8 mouse cellular contexts compared by ENCODE assay signal in genomic region chr7:92777108-92777973, GRCm38 (mm10). TPM values are rescaled to one million over a fixed set of nuclear protein-coding genes. Genes with fewer than 3 reads are reported as not detected.
DNase-seq lines count a peak whose midpoint lies in the region; ATAC-seq and TF ChIP-seq lines count a peak whose summit lies in the region.

No protein-coding gene starts in this region.

- peaks cover 8% of the 10 kb centered on the region for H3K4me1 ChIP-seq in embryonic facial prominence, embryonic 11.5 days (ENCODE audit: control insufficient read depth, insufficient read depth, low read length)
- H3K4me1 ChIP-seq in intestine, postnatal 0 days (replicated peaks; ENCODE audit: control insufficient read depth, insufficient read depth, low read length): peaks cover 3% of the 10 kb centered on the region; the same call in 1 of the 2 replicates
- H3K4me1 ChIP-seq in midbrain, embryonic 12.5 days: peaks cover 28% of the 10 kb centered on the region

- peak overlapping the region; percentile 38; the same call in 1 of the 2 replicates for H3K9ac ChIP-seq in embryonic facial prominence, embryonic 11.5 days (replicated peaks; ENCODE audit: low read length)
- no peak overlapping the region for H3K9ac ChIP-seq in intestine, postnatal 0 days (ENCODE audit: low read depth, low read length)
- peak overlapping the region; percentile 41; the same call in 1 of the 2 replicates for H3K9ac ChIP-seq in midbrain, embryonic 12.5 days (replicated peaks)

- peak overlapping the region; percentile 88 for H3K27ac ChIP-seq in embryonic facial prominence, embryonic 11.5 days (replicated peaks; ENCODE audit: low read depth, low read length)
- 0 out of 2 replicates have a peak overlapping the region, but pooled peaks have one; percentile 8 for H3K27ac ChIP-seq in intestine, postnatal 0 days (ENCODE audit: low read depth, low read length)
- peak overlapping the region; percentile 78 for H3K27ac ChIP-seq in midbrain, embryonic 12.5 days (replicated peaks)

- no peaks in the 10 kb centered on the region for H3K27me3 ChIP-seq in embryonic facial prominence, embryonic 11.5 days (ENCODE audit: control insufficient read depth, insufficient read depth, low read length)
- no peaks in the 10 kb centered on the region for H3K27me3 ChIP-seq in intestine, postnatal 0 days (replicated peaks; ENCODE audit: control insufficient read depth, insufficient read depth, low read length)
- no peaks in the 10 kb centered on the region for H3K27me3 ChIP-seq in midbrain, embryonic 12.5 days

- peak overlapping the region; percentile 2; the same call in 1 of the 2 replicates for H3K4me3 ChIP-seq in embryonic facial prominence, embryonic 11.5 days (ENCODE audit: low read depth, low read length)
- no peak overlapping the region for H3K4me3 ChIP-seq in intestine, postnatal 0 days (ENCODE audit: low read depth, low read length)
- peak overlapping the region; percentile 21 for H3K4me3 ChIP-seq in midbrain, embryonic 12.5 days

- no peaks in the 10 kb centered on the region for H3K9me3 ChIP-seq in embryonic facial prominence, embryonic 11.5 days (replicated peaks; ENCODE audit: control insufficient read depth, low read length)
- no peaks in the 10 kb centered on the region for H3K9me3 ChIP-seq in intestine, postnatal 0 days (ENCODE audit: control insufficient read depth)
- H3K9me3 ChIP-seq in midbrain, embryonic 12.5 days: no peaks in the 10 kb centered on the region

- peak; percentile 64 for DNase-seq in cerebellum, adult 11 months
- peak; percentile 93 for DNase-seq in embryonic facial prominence, embryonic 11.5 days (ENCODE audit: low spot score)
- DNase-seq in heart, adult 18-20 months: peak; percentile 71 to 74
- peak; percentile 57 to 80 for DNase-seq in left cerebral cortex, postnatal 25 days (ENCODE audit: low spot score in 2 of 2)
- DNase-seq in telencephalon, adult 2 months (ENCODE audit: low read depth, low spot score): peak; percentile 60
- DNase-seq in spleen, postnatal 36 days (ENCODE audit: low spot score in 2 of 2): no peak

- TF ChIP-seq CTCF in intestine, postnatal 0 days (IDR thresholded peaks at IDR 0.05; ENCODE audit: low read depth): no peak

- H3K36me3 ChIP-seq in embryonic facial prominence, embryonic 11.5 days (replicated peaks; ENCODE audit: control insufficient read depth, insufficient read depth, low read depth, low read length): no peaks in the 10 kb centered on the region
- no peaks in the 10 kb centered on the region for H3K36me3 ChIP-seq in intestine, postnatal 0 days (ENCODE audit: control insufficient read depth, insufficient read depth)
- H3K36me3 ChIP-seq in midbrain, embryonic 12.5 days: no peaks in the 10 kb centered on the region

- peak; percentile 88 for ATAC-seq in embryonic facial prominence, embryonic 11.5 days (replicated peaks; ENCODE audit: insufficient number of reproducible peaks, low FRiP score, low TSS enrichment, low read depth)
- no peak; the same call in 1 of the 2 replicates for ATAC-seq in intestine, postnatal 0 days
- ATAC-seq in midbrain, embryonic 12.5 days (ENCODE audit: low FRiP score, low read depth): peak; percentile 71

- peak overlapping the region; percentile 24; the same call in 1 of the 2 replicates for H3K4me2 ChIP-seq in embryonic facial prominence, embryonic 11.5 days (ENCODE audit: low read depth, low read length)
- H3K4me2 ChIP-seq in intestine, postnatal 0 days (replicated peaks; ENCODE audit: low read depth): peak overlapping the region; percentile 44; the same call in 1 of the 2 replicates
- H3K4me2 ChIP-seq in midbrain, embryonic 12.5 days (replicated peaks): peak overlapping the region; percentile 51

- 16% methylated on average over 17 of the region's 17 CpGs for WGBS in embryonic facial prominence, embryonic 11.5 days
- 33% methylated on average over 17 of the region's 17 CpGs for WGBS in intestine, postnatal 0 days
- WGBS in midbrain, embryonic 12.5 days: 20% methylated on average over 17 of the region's 17 CpGs

- intact Hi-C loops in left cerebral cortex, postnatal 25 days (cut with DNase I): loop anchor here (2.0 kb wide), 1 partner anchor 37 kb away; the partner anchor contains the start of gene Rab30

RNA-seq across cellular contexts. Expression of gene Rab30, which starts 35.9 kb away (rescaled TPM):
- 21.4 and 23.8 TPM in 2 replicates for polyA plus RNA-seq in embryonic facial prominence, embryonic 11.5 days (2014; fragmentation: Nextera tagmentation; extraction: Ambion mirVana)
- total RNA-seq in heart, adult 18-20 months (2021): 10 to 100 TPM; 22.0 to 23.3 TPM
- polyA plus RNA-seq in intestine, postnatal 0 days (2015; fragmentation: Nextera tagmentation; extraction: Ambion mirVana): 328 and 422 TPM in 2 replicates
- 10 to 100 TPM; 40.4 to 41.8 TPM for total RNA-seq in left cerebral cortex, postnatal 25 days (2021)
- 19.8 and 20.3 TPM in 2 replicates for polyA plus RNA-seq in midbrain, embryonic 12.5 days (2016; fragmentation: Nextera tagmentation; extraction: Ambion mirVana)

Comparison
In these comparisons a context has a peak if more than half of its experiments do, and no peak if none do; other contexts are left out.
1. DNase-seq: peak in cerebellum, adult 11 months (single experiment), embryonic facial prominence, embryonic 11.5 days (single experiment), heart, adult 18-20 months (2 of 2), left cerebral cortex, postnatal 25 days (2 of 2) and telencephalon, adult 2 months (single experiment); none in spleen, postnatal 36 days (0 of 2).
2. H3K27ac ChIP-seq: peak in every context shown above with its lines; median percentile 88 in embryonic facial prominence, embryonic 11.5 days; 78 in midbrain, embryonic 12.5 days; 8 in intestine, postnatal 0 days.
3. RNA of gene Rab30, which starts 35.9 kb away (polyA plus RNA-seq): 328 to 422 TPM in intestine, postnatal 0 days; 21.4 to 23.8 TPM in embryonic facial prominence, embryonic 11.5 days and 19.8 to 20.3 TPM in midbrain, embryonic 12.5 days; every median in the first group is over 10 times any median in the second.
4. Peak in every context shown above with its lines, with median percentiles within 50 percentile points of each other: H3K4me2 ChIP-seq.